Mouse (Mus musculus) midbrain, embryonic 14.5 days (tissue): ENCODE results near the gene Csnk2a2. TPM values are rescaled to one million over a fixed set of nuclear protein-coding genes. Genes with fewer than 3 reads are reported as not detected.
A peak's percentile ranks its signal among the peaks of the same experiment; 100 is the strongest.

Source experiments
- ATAC-seq: fragments of 200-750 bp; cut with Nextera tagmentation; 2 replicates; pipeline ENCODE4 v1.8.0; 2017; ENCODE audit warnings: moderate number of reproducible peaks, moderate library complexity; ENCODE audit not compliant: low FRiP score, low TSS enrichment
- DNase-seq: peaks from one replicate; pipeline ENCODE4 v3.0.0-alpha.2; 2015
- H3K27ac ChIP-seq: fragments of 300-500 bp; sonication (generic); replicated peaks from 2 replicates; pipeline ENCODE4 v1.5.1; 2014; ENCODE audit warnings: mild to moderate bottlenecking, low read depth, low read length, moderate library complexity
- H3K27me3 ChIP-seq: fragments of 300-500 bp; sonication (generic); 2 replicates; pipeline ENCODE4 v1.6.1; 2014; ENCODE audit warnings: low read length, control low read depth, mixed read lengths; ENCODE audit not compliant: control insufficient read depth, insufficient read depth
- H3K36me3 ChIP-seq: fragments of 300-500 bp; sonication (generic); 2 replicates; pipeline ENCODE4 v1.6.1; 2014; ENCODE audit warnings: low read length, control low read depth; ENCODE audit not compliant: control insufficient read depth, insufficient read depth
- H3K4me1 ChIP-seq: fragments of 300-500 bp; sonication (generic); 2 replicates; pipeline ENCODE4 v1.6.1; 2014; ENCODE audit warnings: mild to moderate bottlenecking, antibody characterized with exemption, low read length, control low read depth; ENCODE audit not compliant: control insufficient read depth, insufficient read depth
- H3K4me2 ChIP-seq: fragments of 300-500 bp; sonication (generic); 2 replicates; pipeline ENCODE4 v1.6.1; 2014; ENCODE audit warnings: mild to moderate bottlenecking, low read length, moderate library complexity
- H3K4me3 ChIP-seq: fragments of 300-500 bp; sonication (generic); replicated peaks from 2 replicates; pipeline ENCODE4 v1.5.1; 2014; ENCODE audit warnings: low read depth, low read length
- H3K9ac ChIP-seq: fragments of 300-500 bp; sonication (generic); replicated peaks from 2 replicates; pipeline ENCODE4 v1.6.1; 2014; ENCODE audit warnings: mild to moderate bottlenecking, low read length, moderate library complexity
- H3K9me3 ChIP-seq: fragments of 300-500 bp; sonication (generic); 2 replicates; pipeline ENCODE4 v1.6.1; 2016; ENCODE audit warnings: low read length, control low read depth, mixed read lengths; ENCODE audit not compliant: control insufficient read depth
- WGBS: fragments of 180-500 bp; shearing (Covaris S2); extraction: QIAGEN DNeasy Blood & Tissue Kit; methylation state at CpG from one replicate; pipeline ENCODE4 v1.1.7; 2014; 5-methylcytosine and 5-hydroxymethylcytosine counted together
- polyA plus RNA-seq: library from polyadenylated mRNA; unstranded; fragments of >200 nt; fragmentation: Nextera tagmentation; extraction: Ambion mirVana; gene quantifications from 2 replicates; pipeline ENCODE4 v1.2.1, GENCODE M21; 2014

Gene Csnk2a2
- polyA plus RNA-seq, 1 experiment from 2014 or later: 18.8 TPM

- 96% methylated on average over 9 of the region's 9 CpGs for WGBS
- no peak for ATAC-seq
- Histone ChIP-seq H3K4me1 (peaks cover 27% of the 10 kb centered on the region), H3K36me3 (no peaks in the 10 kb centered on the region), H3K27me3 (no peaks in the 10 kb centered on the region), H3K4me2 (peak overlapping the region; percentile 44), H3K9me3 (no peaks in the 10 kb centered on the region), H3K4me3 (peak overlapping the region; percentile 84), H3K9ac (no peak overlapping the region), H3K27ac (no peak overlapping the region)
- DNase-seq: no peak
These were observed 54.4 kb downstream of the Csnk2a2 start for GRCm38 (mm10) chr8:95435471-95435870.

- Histone ChIP-seq H3K4me3 (peak within 1 kb of the TSS; percentile 84), H3K27ac (peak within 1 kb of the TSS; percentile 87), H3K4me2 (peak within 1 kb of the TSS; percentile 59), H3K36me3 (no peaks in the 10 kb centered on the region), H3K27me3 (no peaks in the 10 kb centered on the region), H3K9me3 (no peaks in the 10 kb centered on the region), H3K9ac (peak within 1 kb of the TSS; percentile 90), H3K4me1 (peaks cover 33% of the 10 kb centered on the region)
- DNase-seq (peak; percentile 100), ATAC-seq (peak; percentile 97)
- under 1% methylated on average over 51 of the region's 51 CpGs for WGBS
These were observed 55.0 kb downstream of the Csnk2a2 start, which contains the start of gene Cfap20 for GRCm38 (mm10) chr8:95434686-95435439. Gene Cfap20, minus strand, starts transcription at chr8:95434869.

- DNase-seq (peak; percentile 62), ATAC-seq (peak; percentile 59)
- under 1% methylated on average over 25 of the region's 25 CpGs for WGBS
- peak overlapping the region; percentile 87 for H3K27ac ChIP-seq
- H3K4me3 ChIP-seq: peak overlapping the region; percentile 84
- H3K27me3 ChIP-seq: no peaks in the 10 kb centered on the region
- H3K4me2 ChIP-seq: peak overlapping the region; percentile 59
- H3K9ac ChIP-seq: peak overlapping the region; percentile 90
- no peaks in the 10 kb centered on the region for H3K9me3 ChIP-seq
- no peaks in the 10 kb centered on the region for H3K36me3 ChIP-seq
- peaks cover 40% of the 10 kb centered on the region for H3K4me1 ChIP-seq
These were observed 55.6 kb downstream of the Csnk2a2 start for GRCm38 (mm10) chr8:95434233-95434632.

- no peaks in the 10 kb centered on the region for H3K27me3 ChIP-seq
- H3K4me2 ChIP-seq: peak overlapping the region; percentile 59
- H3K4me3 ChIP-seq: peak overlapping the region; percentile 84
- no peak for ATAC-seq
- no peaks in the 10 kb centered on the region for H3K36me3 ChIP-seq
- H3K9ac ChIP-seq: peak overlapping the region; percentile 90; the same call in 1 of the 2 replicates
- DNase-seq: no peak
- H3K27ac ChIP-seq: no peak overlapping the region
- WGBS: 79% methylated on average over 4 of the region's 4 CpGs
- H3K9me3 ChIP-seq: no peaks in the 10 kb centered on the region
- peaks cover 46% of the 10 kb centered on the region for H3K4me1 ChIP-seq
These were observed 56.7 kb downstream of the Csnk2a2 start for GRCm38 (mm10) chr8:95433124-95433523.

- no peak overlapping the region for H3K27ac ChIP-seq
- ATAC-seq (no peak), DNase-seq (no peak)
- peaks cover 53% of the 10 kb centered on the region for H3K4me1 ChIP-seq
- H3K4me2 ChIP-seq: peak overlapping the region; percentile 59
- H3K36me3 ChIP-seq: no peaks in the 10 kb centered on the region
- H3K9ac ChIP-seq: no peak overlapping the region; the same call in 1 of the 2 replicates
- 83% methylated on average over 3 of the region's 3 CpGs for WGBS
- no peaks in the 10 kb centered on the region for H3K9me3 ChIP-seq
- H3K4me3 ChIP-seq: no peak overlapping the region
- H3K27me3 ChIP-seq: no peaks in the 10 kb centered on the region
These were observed 57.4 kb downstream of the Csnk2a2 start for GRCm38 (mm10) chr8:95432471-95432870.

GRCm38 (mm10) chr8:95429945-95430344 is 59.9 kb downstream of the Csnk2a2 start:
- peak overlapping the region; percentile 2; the same call in 1 of the 2 replicates for H3K4me3 ChIP-seq
- 4% methylated on average over 3 of the region's 3 CpGs for WGBS
- H3K9ac ChIP-seq: no peak overlapping the region
- H3K27ac ChIP-seq: peak overlapping the region; percentile 26
- peak overlapping the region; percentile 43 for H3K4me2 ChIP-seq
- peaks cover 70% of the 10 kb centered on the region for H3K4me1 ChIP-seq
- DNase-seq (peak; percentile 77), ATAC-seq (peak; percentile 51)
- H3K36me3 ChIP-seq: no peaks in the 10 kb centered on the region
- no peaks in the 10 kb centered on the region for H3K27me3 ChIP-seq
- H3K9me3 ChIP-seq: no peaks in the 10 kb centered on the region

- 32% methylated on average over 12 of the region's 12 CpGs for WGBS
- Histone ChIP-seq H3K4me2 (peak overlapping the region; percentile 30), H3K36me3 (peaks cover 5% of the 10 kb centered on the region; the same call in 1 of the 2 replicates), H3K27ac (peak overlapping the region; percentile 78), H3K4me3 (no peak overlapping the region), H3K9me3 (no peaks in the 10 kb centered on the region), H3K4me1 (peaks cover 60% of the 10 kb centered on the region), H3K27me3 (no peaks in the 10 kb centered on the region), H3K9ac (no peak overlapping the region)
- DNase-seq (peak; percentile 90), ATAC-seq (peak; percentile 18; the same call in 1 of the 2 replicates)
These were observed 62.0 kb downstream of the Csnk2a2 start for GRCm38 (mm10) chr8:95427594-95428535.

- Histone ChIP-seq H3K9me3 (no peaks in the 10 kb centered on the region), H3K27me3 (no peaks in the 10 kb centered on the region), H3K9ac (no peak overlapping the region), H3K4me2 (peak overlapping the region; percentile 28), H3K36me3 (peaks cover 15% of the 10 kb centered on the region), H3K4me3 (no peak overlapping the region), H3K27ac (peak overlapping the region; percentile 66), H3K4me1 (peaks cover 50% of the 10 kb centered on the region)
- DNase-seq (peak; percentile 83), ATAC-seq (peak; percentile 61)
- WGBS: 35% methylated on average over 2 of the region's 2 CpGs
These were observed 63.0 kb downstream of the Csnk2a2 start for GRCm38 (mm10) chr8:95426781-95427281.
